Mouse (Mus musculus) ES-Bruce4 (cell line): ENCODE data around the gene Myo1h. TPM values are rescaled to one million over a fixed set of nuclear protein-coding genes. Genes with fewer than 3 reads are reported as not detected.

Experiments used
- H3K27ac ChIP-seq: 2 replicates; pipeline ENCODE4 v1.5.1; 2012; ENCODE audit warnings: low read length, inconsistent platforms; ENCODE audit not compliant: insufficient read depth
- H3K27me3 ChIP-seq: 2 replicates; pipeline ENCODE4 v1.6.1; 2012; ENCODE audit warnings: mild to moderate bottlenecking, low read length, inconsistent platforms; ENCODE audit not compliant: control insufficient read depth, poor library complexity, insufficient read depth, severe bottlenecking
- H3K36me3 ChIP-seq: 2 replicates; pipeline ENCODE4 v1.6.1; 2012; ENCODE audit warnings: inconsistent platforms, mild to moderate bottlenecking, low read length, moderate library complexity; ENCODE audit not compliant: control insufficient read depth, poor library complexity, insufficient read depth, severe bottlenecking
- H3K4me1 ChIP-seq: one replicate; pipeline ENCODE4 v1.8.1; 2011; ENCODE audit warnings: low read length; ENCODE audit not compliant: control insufficient read depth, insufficient read depth
- H3K4me3 ChIP-seq: 2 replicates; pipeline ENCODE4 v1.5.1; 2011; ENCODE audit warnings: low read depth, mild to moderate bottlenecking, low read length
- H3K9ac ChIP-seq: 2 replicates; pipeline ENCODE4 v1.6.1; 2012; ENCODE audit warnings: low read depth, mild to moderate bottlenecking, inconsistent platforms; ENCODE audit not compliant: poor library complexity, severe bottlenecking
- H3K9me3 ChIP-seq: replicated peaks from 2 replicates; pipeline ENCODE4 v1.6.1; 2012; ENCODE audit warnings: mild to moderate bottlenecking, low read length, inconsistent platforms; ENCODE audit not compliant: control insufficient read depth, poor library complexity, insufficient read depth, severe bottlenecking
- CTCF ChIP-seq: IDR thresholded peaks from one replicate; pipeline ENCODE4 v1.8.1; 2011; ENCODE audit warnings: low read depth, low read length
- EP300 ChIP-seq: IDR thresholded peaks from 2 replicates; pipeline ENCODE4 v1.6.1; 2011; ENCODE audit warnings: low read depth, low read length; ENCODE audit not compliant: insufficient read depth
- POLR2A ChIP-seq: IDR thresholded peaks from one replicate; pipeline ENCODE4 v1.8.1; 2011; ENCODE audit warnings: low read length; ENCODE audit not compliant: insufficient read depth
- polyA plus RNA-seq: library from polyadenylated mRNA; stranded (reverse); fragments of >200 nt; gene quantifications from 2 replicates; pipeline ENCODE4 v1.2.4, GENCODE M21; 2011; ENCODE audit warnings: low read depth; ENCODE audit not compliant: missing spikeins, insufficient read depth, insufficient read length

Myo1h gene
- polyA plus RNA-seq, 1 experiment = 1.8 TPM

DNA sequence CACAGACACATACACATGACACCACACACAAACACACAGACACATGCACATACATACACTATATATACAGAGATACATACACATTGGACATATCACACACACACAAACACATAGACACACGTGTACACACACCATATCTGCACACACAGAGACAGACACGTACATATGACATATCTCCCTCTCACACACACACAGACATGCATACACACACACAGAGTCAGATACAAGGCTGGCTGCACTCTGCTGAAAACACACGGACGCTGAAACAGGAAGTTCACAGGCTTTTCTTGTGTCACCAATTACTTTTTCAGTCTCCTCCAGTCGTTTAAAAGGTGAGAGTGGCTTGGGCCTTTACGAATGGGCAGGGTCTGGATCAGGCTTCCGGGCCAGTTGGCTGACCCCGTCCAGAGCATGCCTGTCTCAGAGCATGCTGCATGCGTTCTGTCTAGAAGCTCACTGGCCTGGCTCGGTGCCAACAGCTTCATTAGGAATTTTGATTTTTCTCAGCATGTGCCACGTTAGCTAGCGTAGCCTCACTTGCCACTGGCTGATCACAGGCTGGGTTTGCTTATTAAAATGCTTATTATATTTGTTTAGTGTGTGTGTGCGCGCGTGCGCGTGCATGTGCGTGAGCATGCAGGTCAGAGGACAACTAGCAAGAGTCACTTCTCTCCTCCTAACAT is 9.4 kb downstream of the Myo1h start:
- no peaks in the 10 kb centered on the region for H3K36me3 ChIP-seq
- no peaks in the 10 kb centered on the region for H3K4me1 ChIP-seq
- no peak overlapping the region for H3K27ac ChIP-seq
- no peaks in the 10 kb centered on the region for H3K27me3 ChIP-seq
- no peak overlapping the region for H3K9ac ChIP-seq
- TF ChIP-seq EP300 (no peak), CTCF (no peak), POLR2A (no peak)
- no peak overlapping the region for H3K4me3 ChIP-seq
- H3K9me3 ChIP-seq = no peaks in the 10 kb centered on the region

- H3K27me3 ChIP-seq = no peaks in the 10 kb centered on the region
- H3K9ac ChIP-seq = no peak overlapping the region
- H3K4me1 ChIP-seq = no peaks in the 10 kb centered on the region
- no peak overlapping the region for H3K27ac ChIP-seq
- TF ChIP-seq CTCF (no peak), POLR2A (no peak), EP300 (no peak)
- no peak overlapping the region for H3K4me3 ChIP-seq
- H3K9me3 ChIP-seq = no peaks in the 10 kb centered on the region
- no peaks in the 10 kb centered on the region for H3K36me3 ChIP-seq
Observed at GRCm38 (mm10) chr5:114299156-114299855, 10.3 kb downstream of the Myo1h start.

GRCm38 (mm10) chr5:114299883-114300610 is 11.1 kb downstream of the Myo1h start:
- no peak overlapping the region for H3K4me3 ChIP-seq
- H3K4me1 ChIP-seq = no peaks in the 10 kb centered on the region
- no peak overlapping the region for H3K9ac ChIP-seq
- no peaks in the 10 kb centered on the region for H3K36me3 ChIP-seq
- H3K27ac ChIP-seq = no peak overlapping the region
- TF ChIP-seq POLR2A = no peak
- no peak for TF ChIP-seq CTCF
- no peak for TF ChIP-seq EP300
- no peaks in the 10 kb centered on the region for H3K9me3 ChIP-seq
- H3K27me3 ChIP-seq = no peaks in the 10 kb centered on the region

DNA sequence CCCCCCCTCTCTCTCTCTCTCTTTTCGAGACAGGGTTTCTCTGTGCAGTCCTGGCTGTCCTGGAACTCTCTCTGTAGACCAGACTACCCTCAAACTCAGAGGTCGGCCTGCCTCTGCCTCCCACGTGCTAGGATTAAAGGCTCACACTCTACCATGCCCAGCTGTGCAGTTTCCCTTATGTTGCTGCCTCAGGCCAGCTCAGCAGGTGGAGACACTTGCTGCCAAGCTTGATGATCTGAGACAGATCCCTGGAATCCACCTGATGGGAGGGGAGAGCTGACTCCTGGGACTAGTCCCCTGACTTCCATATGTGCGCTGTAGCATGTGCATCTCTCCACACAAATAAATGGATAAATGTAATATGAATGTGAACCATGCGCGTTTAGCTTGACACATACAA is 14.2 kb downstream of the Myo1h start:
- TF ChIP-seq EP300 (no peak), CTCF (no peak), POLR2A (no peak)
- Histone ChIP-seq H3K9me3 (no peaks in the 10 kb centered on the region), H3K27me3 (no peaks in the 10 kb centered on the region), H3K9ac (no peak overlapping the region), H3K27ac (no peak overlapping the region), H3K4me1 (no peaks in the 10 kb centered on the region), H3K36me3 (no peaks in the 10 kb centered on the region), H3K4me3 (no peak overlapping the region)

GRCm38 (mm10) chr5:114306496-114306895 is 17.5 kb downstream of the Myo1h start:
- no peak for TF ChIP-seq EP300
- TF ChIP-seq POLR2A = no peak
- TF ChIP-seq CTCF = no peak
- H3K9ac ChIP-seq = no peak overlapping the region
- no peak overlapping the region for H3K27ac ChIP-seq
- H3K4me1 ChIP-seq = no peaks in the 10 kb centered on the region
- H3K9me3 ChIP-seq = no peaks in the 10 kb centered on the region
- H3K4me3 ChIP-seq = no peak overlapping the region
- no peaks in the 10 kb centered on the region for H3K27me3 ChIP-seq
- no peaks in the 10 kb centered on the region for H3K36me3 ChIP-seq
